Mouse (Mus musculus) heart, embryonic 16.5 days (tissue): ENCODE measurements at regions not wholly inside any gene's neighbourhood (a gene's known extent, or its start where the extent isn't known, plus 50 kb on each side); places are given as distances from the start of the nearest gene placed in this dataset.
A peak's percentile ranks its signal among the peaks of the same experiment; 100 is the strongest.

Experiments used
- ATAC-seq: fragments of 200-750 bp; cut with Nextera tagmentation; replicated peaks from 2 replicates; pipeline ENCODE4 v1.8.0; 2017; ENCODE audit warnings: moderate number of reproducible peaks; ENCODE audit not compliant: insufficient read depth, low FRiP score; ENCODE audit errors: extremely low read depth
- H3K27ac ChIP-seq: fragments of 300-500 bp; sonication (generic); 2 replicates; pipeline ENCODE4 v1.5.1; 2014; ENCODE audit warnings: mild to moderate bottlenecking, low read length, control low read depth, moderate library complexity
- H3K27me3 ChIP-seq: fragments of 300-500 bp; sonication (generic); 2 replicates; pipeline ENCODE4 v1.6.1; 2014; ENCODE audit warnings: low read length, mixed read lengths; ENCODE audit not compliant: control insufficient read depth, insufficient read depth
- H3K36me3 ChIP-seq: fragments of 300-500 bp; sonication (generic); 2 replicates; pipeline ENCODE4 v1.6.1; 2014; ENCODE audit not compliant: control insufficient read depth, insufficient read depth
- H3K4me1 ChIP-seq: fragments of 300-500 bp; sonication (generic); 2 replicates; pipeline ENCODE4 v1.6.1; 2014; ENCODE audit warnings: low read length, mixed read lengths; ENCODE audit not compliant: control insufficient read depth, insufficient read depth
- H3K4me2 ChIP-seq: fragments of 300-500 bp; sonication (generic); 2 replicates; pipeline ENCODE4 v1.6.1; 2014; ENCODE audit warnings: low read depth, mild to moderate bottlenecking, control low read depth, low read length
- H3K4me3 ChIP-seq: fragments of 300-500 bp; sonication (generic); 2 replicates; pipeline ENCODE4 v1.5.1; 2014; ENCODE audit warnings: mild to moderate bottlenecking, control low read depth, low read length
- H3K9ac ChIP-seq: fragments of 300-500 bp; sonication (generic); 2 replicates; pipeline ENCODE4 v1.6.1; 2014; ENCODE audit warnings: low read length, control low read depth
- H3K9me3 ChIP-seq: fragments of 300-500 bp; sonication (generic); replicated peaks from 2 replicates; pipeline ENCODE4 v1.6.1; 2016; ENCODE audit warnings: low read length; ENCODE audit not compliant: control insufficient read depth
- WGBS: fragments of 180-500 bp; shearing (Covaris S2); extraction: QIAGEN DNeasy Blood & Tissue Kit; methylation state at CpG from one replicate; pipeline ENCODE4 v1.1.7; 2014; 5-methylcytosine and 5-hydroxymethylcytosine counted together

DNA sequence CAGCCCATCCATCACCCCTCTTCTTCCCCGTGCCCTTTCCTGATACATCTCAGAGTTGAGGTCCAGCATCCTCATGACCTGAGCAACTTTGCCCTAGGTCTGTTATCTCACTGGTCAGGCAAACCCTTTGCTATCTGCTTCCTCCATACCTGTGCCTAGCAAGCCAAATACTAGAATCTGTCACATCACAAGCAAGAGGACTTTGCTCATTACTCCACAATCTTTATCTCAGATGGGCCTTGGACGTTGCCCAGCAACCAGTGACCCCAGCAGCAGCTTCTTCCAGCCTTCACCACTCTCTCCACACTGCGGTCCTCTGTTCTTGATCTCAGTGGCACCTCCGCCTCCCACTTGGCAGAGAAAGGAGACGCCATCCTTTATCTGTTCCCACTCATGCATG is 54.4 kb upstream of the Slc2a1 start:
- WGBS, result 38% methylated on average over 5 of the region's 5 CpGs
- H3K4me1 ChIP-seq, result peaks cover 18% of the 10 kb centered on the region
- H3K36me3 ChIP-seq, result no peaks in the 10 kb centered on the region
- no peak overlapping the region for H3K4me2 ChIP-seq
- H3K9me3 ChIP-seq, result no peaks in the 10 kb centered on the region
- ATAC-seq, result peak; percentile 71; the same call in 1 of the 2 replicates
- 0 out of 2 replicates have a peak overlapping the region, but pooled peaks have one; percentile 36 for H3K27ac ChIP-seq
- H3K27me3 ChIP-seq, result no peaks in the 10 kb centered on the region
- H3K4me3 ChIP-seq, result no peak overlapping the region
- H3K9ac ChIP-seq, result no peak overlapping the region

DNA sequence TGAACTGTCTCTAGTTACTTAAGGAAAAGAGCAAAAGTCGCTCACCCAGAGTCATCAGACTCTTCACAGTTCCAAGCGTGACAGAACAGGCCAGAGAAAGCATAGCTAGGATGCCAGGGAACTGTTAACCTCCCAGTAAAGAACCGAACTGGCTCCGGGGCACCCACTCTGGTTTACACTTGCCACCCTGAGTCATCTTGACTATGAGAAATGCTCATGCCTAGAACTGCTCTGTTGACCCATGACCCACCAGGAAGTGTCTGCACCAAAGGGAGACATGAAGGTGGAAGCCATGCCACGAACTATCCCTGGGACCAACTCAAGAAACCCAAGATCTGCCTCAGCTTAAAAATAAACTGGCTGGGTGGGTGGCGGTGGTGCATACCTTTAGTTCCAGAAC is 51.3 kb upstream of the Slc2a1 start:
- 82% methylated on average over 6 of the region's 6 CpGs for WGBS
- Histone ChIP-seq H3K27ac (no peak overlapping the region), H3K36me3 (no peaks in the 10 kb centered on the region), H3K9ac (no peak overlapping the region), H3K4me1 (peaks cover 10% of the 10 kb centered on the region), H3K9me3 (no peaks in the 10 kb centered on the region), H3K27me3 (no peaks in the 10 kb centered on the region), H3K4me2 (no peak overlapping the region), H3K4me3 (no peak overlapping the region)
- no peak for ATAC-seq

DNA sequence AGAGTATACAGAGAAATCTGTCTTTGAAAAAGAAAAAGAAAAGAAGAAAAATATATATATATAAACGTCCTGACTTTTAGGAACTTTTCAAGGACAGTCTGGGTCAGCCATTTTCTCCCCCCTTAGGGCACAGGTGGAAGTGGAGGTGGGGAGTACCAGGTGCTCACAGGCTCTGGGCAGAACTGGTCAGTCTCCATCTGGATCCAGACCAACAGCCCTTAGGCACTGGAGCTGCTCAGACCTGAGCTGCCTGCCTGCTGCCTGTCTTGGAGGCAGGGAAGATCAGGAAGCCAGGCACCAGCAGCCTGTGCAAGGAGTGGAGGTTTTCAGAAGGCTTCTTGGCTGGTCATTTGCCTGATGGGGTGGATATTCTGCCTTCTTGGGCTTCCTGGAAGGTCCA is 50.7 kb upstream of the Slc2a1 start:
- Histone ChIP-seq H3K9me3 (no peaks in the 10 kb centered on the region), H3K36me3 (no peaks in the 10 kb centered on the region), H3K4me2 (no peak overlapping the region), H3K9ac (no peak overlapping the region), H3K27me3 (no peaks in the 10 kb centered on the region), H3K4me3 (no peak overlapping the region), H3K4me1 (peaks cover 10% of the 10 kb centered on the region), H3K27ac (no peak overlapping the region)
- no peak for ATAC-seq
- 74% methylated on average over 1 of the region's 1 CpGs for WGBS
